Mouse (Mus musculus) myocyte (in vitro differentiated cells): ENCODE data around the gene Dnal1. TPM values are rescaled to one million over a fixed set of nuclear protein-coding genes. Genes with fewer than 3 reads are reported as not detected.
"Not testable (repeated sequence)": the region's sequence is repeated elsewhere in the genome, so short reads cannot be mapped to it uniquely, and the experiment has no call there.

Experiments
- H3K27me3 ChIP-seq: one replicate; pipeline ENCODE4 v1.6.1; 2011; ENCODE audit not compliant: control insufficient read depth, insufficient read depth, insufficient read length
- H3K36me3 ChIP-seq: one replicate; pipeline ENCODE4 v1.6.1; 2011; ENCODE audit not compliant: control insufficient read depth, insufficient read depth
- H3K4me2 ChIP-seq: one replicate; pipeline ENCODE4 v1.6.1; 2011; ENCODE audit warnings: low read depth, control low read depth
- H3K4me3 ChIP-seq: one replicate; pipeline ENCODE4 v1.5.1; 2011; ENCODE audit warnings: mild to moderate bottlenecking, control low read depth, moderate library complexity
- H3K79me2 ChIP-seq: one replicate; pipeline ENCODE4 v1.6.1; 2011; ENCODE audit not compliant: control insufficient read depth, insufficient read depth
- H3ac ChIP-seq: one replicate; pipeline ENCODE4 v1.6.1; 2011; ENCODE audit not compliant: control insufficient read depth, insufficient read length
- CEBPB ChIP-seq: IDR thresholded peaks from 2 replicates; pipeline ENCODE4 v1.6.1; 2011; ENCODE audit warnings: mild to moderate bottlenecking, moderate library complexity; ENCODE audit not compliant: poor library complexity, insufficient read depth, severe bottlenecking
- E2F4 ChIP-seq: IDR thresholded peaks from one replicate; pipeline ENCODE4 v1.6.1; 2011; ENCODE audit warnings: mild to moderate bottlenecking, control low read depth, moderate library complexity; ENCODE audit not compliant: insufficient read depth
- MAX ChIP-seq: IDR thresholded peaks from one replicate; pipeline ENCODE4 v1.6.1; 2011; ENCODE audit warnings: low read depth, mild to moderate bottlenecking, control low read depth
- MYOD1 ChIP-seq, 3 experiments: IDR thresholded peaks; one replicate each; pipeline ENCODE4 v1.6.1; 2011; ENCODE audit warnings: control low read depth in 2 of 3, low read depth in 2 of 3, mild to moderate bottlenecking in 2 of 3, moderate library complexity in 1 of 3; ENCODE audit not compliant: insufficient read length in 2 of 3, control insufficient read depth in 1 of 3
- MYOG ChIP-seq, 3 experiments: IDR thresholded peaks; one replicate each; pipeline ENCODE4 v1.6.1; 2011; ENCODE audit warnings: control low read depth in 2 of 3, low read depth in 2 of 3, mild to moderate bottlenecking in 2 of 3; ENCODE audit not compliant: insufficient read length in 2 of 3, control insufficient read depth in 1 of 3, insufficient read depth in 1 of 3
- POLR2A ChIP-seq: IDR thresholded peaks from one replicate; pipeline ENCODE4 v1.6.1; 2011; ENCODE audit warnings: low read depth, mild to moderate bottlenecking, control low read depth, moderate library complexity; ENCODE audit not compliant: insufficient read length
- POLR2AphosphoS2 ChIP-seq: IDR thresholded peaks from one replicate; pipeline ENCODE4 v1.6.1; 2011; ENCODE audit warnings: low read depth, control low read depth; ENCODE audit not compliant: insufficient read length
- REST ChIP-seq: IDR thresholded peaks from one replicate; pipeline ENCODE4 v1.6.1; 2011; ENCODE audit warnings: mild to moderate bottlenecking, control low read depth, moderate library complexity; ENCODE audit not compliant: insufficient read depth, insufficient read length
- SRF ChIP-seq: IDR thresholded peaks from one replicate; pipeline ENCODE4 v1.6.1; 2011; ENCODE audit warnings: low read depth; ENCODE audit not compliant: control insufficient read depth, insufficient read length
- TCF12 ChIP-seq: IDR thresholded peaks from one replicate; pipeline ENCODE4 v1.6.1; 2011; ENCODE audit warnings: mild to moderate bottlenecking, control low read depth; ENCODE audit not compliant: poor library complexity, insufficient read depth, severe bottlenecking
- TCF3 ChIP-seq: IDR thresholded peaks from one replicate; pipeline ENCODE4 v1.6.1; 2011; ENCODE audit warnings: low read depth, control low read depth; ENCODE audit not compliant: insufficient read length
- USF1 ChIP-seq: IDR thresholded peaks from one replicate; pipeline ENCODE4 v1.6.1; 2011; ENCODE audit warnings: low read depth, mild to moderate bottlenecking, control low read depth, moderate library complexity
- polyA plus RNA-seq: library from polyadenylated mRNA; unstranded; fragments of >200 nt; fragmentation: generic; extraction: Trizol; gene quantifications from one replicate; pipeline ENCODE4 v1.2.1, GENCODE M21; 2012; ENCODE audit warnings: missing spikeins

The Dnal1 gene
- 11.4 TPM for polyA plus RNA-seq

DNA sequence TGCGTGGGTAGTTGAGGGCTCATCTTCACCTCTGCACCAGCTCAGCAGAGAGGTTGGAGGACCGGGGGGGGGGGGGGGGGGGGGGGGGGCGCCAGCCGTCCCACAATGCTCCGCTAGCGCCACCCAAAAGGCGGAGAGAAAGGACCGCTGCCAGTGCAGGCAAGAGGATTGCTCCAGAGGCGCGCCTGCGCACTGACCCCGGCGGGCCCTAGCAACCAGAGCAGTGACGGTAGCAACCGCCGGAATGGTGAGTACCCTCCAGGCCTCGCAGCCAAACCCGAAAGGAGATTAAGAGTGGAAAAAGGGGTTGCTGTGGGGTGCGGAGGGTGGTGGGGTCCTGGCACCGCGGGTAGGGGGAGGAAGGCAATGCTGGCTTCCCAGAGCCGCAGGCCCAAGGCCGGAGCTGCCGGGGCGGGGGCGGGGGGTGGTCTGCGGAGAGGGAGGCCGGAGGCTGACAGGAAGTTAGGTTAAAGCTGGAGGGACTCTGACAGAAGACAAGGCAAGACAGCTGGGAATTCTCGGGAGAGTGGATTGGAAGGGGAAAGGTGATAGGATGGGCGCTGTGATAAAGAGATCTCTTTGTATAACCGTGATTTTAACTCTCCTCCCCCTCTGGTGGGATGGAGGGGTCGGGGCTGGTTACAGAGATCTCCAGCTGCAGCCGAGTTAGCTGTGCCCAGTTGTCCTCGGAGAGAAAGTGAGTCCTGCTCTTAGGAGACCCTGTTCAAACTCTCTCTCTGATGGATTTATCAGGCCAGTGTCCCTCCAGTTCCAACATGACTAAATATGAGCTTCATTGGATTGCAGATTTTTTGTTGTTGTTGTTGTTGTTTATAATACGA, at the start of gene Dnal1:
TSS of gene Dnal1 (plus strand) at position 214 of the 842 bp plus-strand sequence.
- peak within 1 kb of the TSS; percentile 6 for H3ac ChIP-seq
- H3K36me3 ChIP-seq = no peaks in the 10 kb centered on the region
- peaks cover 36% of the 10 kb centered on the region for H3K79me2 ChIP-seq
- H3K4me3 ChIP-seq = peak within 1 kb of the TSS; percentile 58
- peak within 1 kb of the TSS; percentile 87 for H3K4me2 ChIP-seq
- H3K27me3 ChIP-seq = no peaks in the 10 kb centered on the region
- TF ChIP-seq MAX (no peak), MYOD1 (IDR thresholded peaks at IDR 0.05; ENCODE audit: control insufficient read depth in 1 of 3, insufficient read length in 2 of 3, low read depth in 2 of 3) (peak; percentile 85 to 98 (median 94)), POLR2A (peak; percentile 58)

DNA sequence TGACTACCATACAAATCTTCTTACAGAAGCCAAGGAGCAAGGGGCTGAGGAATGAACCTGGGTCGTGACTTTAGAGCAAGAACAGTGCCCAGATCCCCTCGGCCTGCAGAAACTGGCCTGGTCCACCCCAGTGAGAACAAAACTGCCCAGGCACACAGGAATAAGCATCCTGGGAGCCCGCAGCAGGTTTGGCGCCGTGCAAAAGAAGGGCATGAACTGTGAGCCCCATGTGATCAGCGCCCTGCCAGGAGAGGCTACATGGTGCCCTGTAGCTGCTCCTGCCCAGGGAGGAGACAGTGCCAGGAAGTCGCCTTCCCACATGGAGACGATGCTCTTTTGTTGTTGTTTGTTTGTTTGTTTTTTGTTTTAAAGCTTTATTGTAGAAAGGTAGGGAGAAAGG, 49.5 kb upstream of the Dnal1 start:
- Histone ChIP-seq H3K4me2 (no peak overlapping the region), H3K27me3 (peaks cover 29% of the 10 kb centered on the region), H3K79me2 (no peaks in the 10 kb centered on the region), H3K36me3 (no peaks in the 10 kb centered on the region), H3K4me3 (no peak overlapping the region), H3ac (no peak overlapping the region)
- TF ChIP-seq MAX (no peak), CEBPB (no peak), POLR2AphosphoS2 (no peak), MYOD1 (IDR thresholded peaks at IDR 0.05; ENCODE audit: control insufficient read depth in 1 of 3, insufficient read length in 2 of 3, low read depth in 2 of 3) (no peak), POLR2A (no peak), USF1 (no peak), TCF12 (no peak), REST (no peak), MYOG (IDR thresholded peaks at IDR 0.05; ENCODE audit: control insufficient read depth in 1 of 3, insufficient read depth in 1 of 3, insufficient read length in 2 of 3, low read depth in 2 of 3) (no peak), TCF3 (no peak), SRF (no peak), E2F4 (no peak)

DNA sequence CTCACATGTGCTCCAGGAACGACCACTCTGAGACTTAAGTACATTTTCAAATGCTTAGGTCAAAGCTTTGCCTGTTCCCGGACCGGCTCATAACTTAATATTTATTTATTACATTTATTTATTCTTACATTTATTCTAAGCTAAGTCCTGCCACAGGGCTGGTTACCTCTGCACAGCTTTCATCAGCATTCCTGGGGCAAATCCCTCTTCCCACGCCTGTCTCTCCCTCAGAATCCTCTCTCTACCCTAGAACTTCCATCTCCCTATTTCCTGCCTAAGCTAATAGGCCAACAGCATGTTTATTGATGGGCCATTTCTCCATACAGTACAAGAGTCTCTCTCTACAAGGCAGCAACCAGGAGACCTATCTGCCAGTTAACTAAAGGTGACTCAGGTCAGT, 46.4 kb upstream of the Dnal1 start:
- TF ChIP-seq TCF12 (no peak), SRF (no peak), POLR2A (no peak), CEBPB (no peak), POLR2AphosphoS2 (no peak), USF1 (no peak), MYOD1 (IDR thresholded peaks at IDR 0.05; ENCODE audit: control insufficient read depth in 1 of 3, insufficient read length in 2 of 3, low read depth in 2 of 3) (no peak), TCF3 (no peak), MAX (no peak), E2F4 (no peak), REST (no peak), MYOG (IDR thresholded peaks at IDR 0.05; ENCODE audit: control insufficient read depth in 1 of 3, insufficient read depth in 1 of 3, insufficient read length in 2 of 3, low read depth in 2 of 3) (no peak)
- Histone ChIP-seq H3K4me2 (no peak overlapping the region), H3K27me3 (peaks cover 42% of the 10 kb centered on the region), H3K4me3 (no peak overlapping the region), H3ac (no peak overlapping the region), H3K36me3 (no peaks in the 10 kb centered on the region), H3K79me2 (no peaks in the 10 kb centered on the region)

DNA sequence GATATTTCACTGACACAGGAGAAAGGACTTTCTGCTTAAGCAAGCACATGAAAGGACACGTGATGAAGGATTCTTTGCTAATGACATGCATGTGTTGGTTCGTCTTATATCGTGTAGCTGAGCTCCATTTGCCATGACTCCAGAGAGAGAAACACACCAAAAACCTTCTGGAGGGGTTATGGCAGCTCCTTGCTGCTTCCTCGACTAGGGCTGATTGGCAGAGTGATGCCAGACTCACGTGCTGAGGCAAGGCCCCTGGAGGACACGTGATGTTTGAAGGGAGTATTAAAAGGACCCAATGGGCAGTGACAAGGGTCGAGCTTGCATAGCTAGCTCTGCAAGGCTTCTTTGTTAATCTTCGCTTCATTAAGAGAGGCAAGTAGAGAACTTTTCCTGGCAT, 45.9 kb upstream of the Dnal1 start:
- TF ChIP-seq SRF = no peak
- no peak for TF ChIP-seq E2F4
- TF ChIP-seq CEBPB = no peak
- no peak for TF ChIP-seq USF1
- TF ChIP-seq MYOD1 (IDR thresholded peaks at IDR 0.05; ENCODE audit: control insufficient read depth in 1 of 3, insufficient read length in 2 of 3, low read depth in 2 of 3) = no peak
- TF ChIP-seq MYOG (IDR thresholded peaks at IDR 0.05; ENCODE audit: control insufficient read depth in 1 of 3, insufficient read depth in 1 of 3, insufficient read length in 2 of 3, low read depth in 2 of 3) = no peak
- TF ChIP-seq MAX = no peak
- no peak for TF ChIP-seq TCF12
- TF ChIP-seq REST = no peak
- no peak for TF ChIP-seq POLR2AphosphoS2
- TF ChIP-seq POLR2A = no peak
- no peak for TF ChIP-seq TCF3
- Histone ChIP-seq H3K79me2 (no peaks in the 10 kb centered on the region), H3K4me2 (no peak overlapping the region), H3ac (no peak overlapping the region), H3K27me3 (peaks cover 47% of the 10 kb centered on the region), H3K36me3 (no peaks in the 10 kb centered on the region), H3K4me3 (no peak overlapping the region)

DNA sequence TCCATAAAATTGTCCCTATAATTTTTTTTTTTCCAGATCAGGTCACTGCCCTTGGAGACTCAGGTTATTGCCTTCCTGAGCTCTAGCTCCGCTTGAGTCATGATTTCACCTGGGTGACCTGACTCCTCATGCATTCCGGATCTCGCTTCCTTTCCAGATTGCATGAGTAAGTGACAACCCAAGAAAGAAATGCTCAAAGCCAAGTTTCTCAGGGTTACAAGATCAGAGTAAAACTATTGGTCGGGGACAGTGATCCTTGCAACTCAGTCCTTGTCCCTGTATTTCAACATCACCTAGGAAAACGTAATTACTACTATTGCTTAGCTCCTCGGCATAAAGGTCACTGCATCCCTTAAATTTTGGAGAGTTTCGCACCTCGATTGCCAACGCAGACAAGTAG, 45.2 kb upstream of the Dnal1 start, which contains the start of gene Acot5:
TSS of gene Acot5 (plus strand) at position 340 of the 400 bp plus-strand sequence.
- H3K4me3 ChIP-seq = no peak within 1 kb of the TSS
- no peak within 1 kb of the TSS for H3K4me2 ChIP-seq
- H3ac ChIP-seq = no peak within 1 kb of the TSS
- H3K27me3 ChIP-seq = peaks cover 51% of the 10 kb centered on the region
- no peaks in the 10 kb centered on the region for H3K79me2 ChIP-seq
- H3K36me3 ChIP-seq = no peaks in the 10 kb centered on the region
- no peak for TF ChIP-seq POLR2AphosphoS2
- no peak for TF ChIP-seq POLR2A
- no peak for TF ChIP-seq SRF
- TF ChIP-seq TCF12 = no peak
- no peak for TF ChIP-seq E2F4
- TF ChIP-seq MAX = no peak
- TF ChIP-seq USF1 = no peak
- no peak for TF ChIP-seq MYOG (IDR thresholded peaks at IDR 0.05; ENCODE audit: control insufficient read depth in 1 of 3, insufficient read depth in 1 of 3, insufficient read length in 2 of 3, low read depth in 2 of 3)
- no peak for TF ChIP-seq CEBPB
- TF ChIP-seq MYOD1 (IDR thresholded peaks at IDR 0.05; ENCODE audit: control insufficient read depth in 1 of 3, insufficient read length in 2 of 3, low read depth in 2 of 3) = no peak
- no peak for TF ChIP-seq REST
- TF ChIP-seq TCF3 = no peak

DNA sequence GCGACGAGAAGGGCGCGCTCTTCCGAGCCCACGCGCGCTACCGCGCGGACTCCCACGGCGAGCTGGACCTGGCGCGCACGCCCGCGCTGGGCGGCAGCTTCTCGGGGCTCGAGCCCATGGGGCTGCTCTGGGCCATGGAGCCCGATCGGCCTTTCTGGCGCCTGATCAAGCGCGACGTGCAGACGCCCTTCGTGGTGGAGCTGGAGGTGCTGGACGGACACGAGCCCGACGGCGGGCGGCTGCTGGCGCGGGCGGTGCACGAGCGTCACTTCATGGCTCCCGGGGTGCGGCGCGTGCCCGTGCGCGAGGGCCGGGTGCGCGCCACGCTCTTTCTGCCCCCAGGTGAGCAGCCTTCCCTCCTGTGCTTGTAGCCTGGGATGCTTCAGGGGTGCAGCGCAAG, 44.6 kb upstream of the Dnal1 start:
- not testable (repeated sequence) for H3K79me2 ChIP-seq, H3K4me3 ChIP-seq, H3K36me3 ChIP-seq, H3ac ChIP-seq, H3K4me2 ChIP-seq
- peaks cover 54% of the 10 kb centered on the region for H3K27me3 ChIP-seq
